Mouse (Mus musculus): ENCODE measurements at regions not wholly inside any gene's neighbourhood (a gene's known extent, or its start where the extent isn't known, plus 50 kb on each side); places are given as distances from the start of the nearest gene placed in this dataset.

GRCm38 (mm10) chr16:29725563-29725962 is 146.4 kb downstream of the Opa1 start:
- Histone ChIP-seq H3K9ac (replicated peaks; ENCODE audit: low read length) (no peak overlapping the region), H3K4me2 (replicated peaks; ENCODE audit: low read depth, low read length) (no peak overlapping the region), H3K27me3 (ENCODE audit: insufficient read depth, low read length) (peaks cover 59% of the 10 kb centered on the region), H3K4me1 (ENCODE audit: insufficient read depth, low read length) (peaks cover 10% of the 10 kb centered on the region; the same call in 1 of the 2 replicates), H3K27ac (ENCODE audit: low read length) (no peak overlapping the region), H3K36me3 (ENCODE audit: insufficient read depth, low read length) (no peaks in the 10 kb centered on the region), H3K9me3 (ENCODE audit: low read length) (no peaks in the 10 kb centered on the region), H3K4me3 (ENCODE audit: low read length) (no peak overlapping the region)
- no peak for ATAC-seq (ENCODE audit: low FRiP score, low TSS enrichment)
- 49% methylated on average over 4 of the region's 4 CpGs for WGBS

- H3K4me2 ChIP-seq (replicated peaks; ENCODE audit: low read depth, low read length), result no peak overlapping the region
- no peaks in the 10 kb centered on the region for H3K9me3 ChIP-seq (ENCODE audit: low read length)
- no peaks in the 10 kb centered on the region for H3K36me3 ChIP-seq (ENCODE audit: insufficient read depth, low read length)
- H3K27me3 ChIP-seq (ENCODE audit: insufficient read depth, low read length), result peaks cover 62% of the 10 kb centered on the region
- no peak overlapping the region for H3K4me3 ChIP-seq (ENCODE audit: low read length)
- 80% methylated on average over 7 of the region's 7 CpGs for WGBS
- H3K27ac ChIP-seq (ENCODE audit: low read length), result no peak overlapping the region
- ATAC-seq (ENCODE audit: low FRiP score, low TSS enrichment), result no peak
- no peak overlapping the region for H3K9ac ChIP-seq (replicated peaks; ENCODE audit: low read length)
- H3K4me1 ChIP-seq (ENCODE audit: insufficient read depth, low read length), result peaks cover 10% of the 10 kb centered on the region; the same call in 1 of the 2 replicates
These were observed 148.3 kb downstream of the Opa1 start for GRCm38 (mm10) chr16:29727397-29727796.

GRCm38 (mm10) chr16:29728769-29729481 is 149.8 kb downstream of the Opa1 start:
- Histone ChIP-seq H3K27ac (ENCODE audit: low read length) (no peak overlapping the region), H3K9me3 (ENCODE audit: low read length) (no peaks in the 10 kb centered on the region), H3K36me3 (ENCODE audit: insufficient read depth, low read length) (no peaks in the 10 kb centered on the region), H3K4me1 (ENCODE audit: insufficient read depth, low read length) (peaks cover 10% of the 10 kb centered on the region; the same call in 1 of the 2 replicates), H3K9ac (replicated peaks; ENCODE audit: low read length) (no peak overlapping the region), H3K4me3 (ENCODE audit: low read length) (no peak overlapping the region), H3K4me2 (replicated peaks; ENCODE audit: low read depth, low read length) (no peak overlapping the region), H3K27me3 (ENCODE audit: insufficient read depth, low read length) (peaks cover 56% of the 10 kb centered on the region)
- peak; percentile 77 for ATAC-seq (ENCODE audit: low FRiP score, low TSS enrichment)
- WGBS, result 20% methylated on average over 10 of the region's 10 CpGs

GRCm38 (mm10) chr16:29730010-29730409 is 150.9 kb downstream of the Opa1 start:
- peaks cover 15% of the 10 kb centered on the region for H3K4me1 ChIP-seq (ENCODE audit: insufficient read depth, low read length)
- no peaks in the 10 kb centered on the region for H3K36me3 ChIP-seq (ENCODE audit: insufficient read depth, low read length)
- no peaks in the 10 kb centered on the region for H3K9me3 ChIP-seq (ENCODE audit: low read length)
- H3K27ac ChIP-seq (ENCODE audit: low read length), result no peak overlapping the region
- WGBS, result 35% methylated on average over 5 of the region's 5 CpGs
- H3K9ac ChIP-seq (replicated peaks; ENCODE audit: low read length), result no peak overlapping the region
- H3K4me2 ChIP-seq (replicated peaks; ENCODE audit: low read depth, low read length), result no peak overlapping the region
- H3K27me3 ChIP-seq (ENCODE audit: insufficient read depth, low read length), result peaks cover 51% of the 10 kb centered on the region
- no peak for ATAC-seq (ENCODE audit: low FRiP score, low TSS enrichment)
- H3K4me3 ChIP-seq (ENCODE audit: low read length), result no peak overlapping the region

GRCm38 (mm10) chr16:29732889-29733288 is 153.8 kb downstream of the Opa1 start:
- WGBS, result 60% methylated on average over 1 of the region's 1 CpGs
- peaks cover 30% of the 10 kb centered on the region for H3K27me3 ChIP-seq (ENCODE audit: insufficient read depth, low read length)
- H3K4me2 ChIP-seq (replicated peaks; ENCODE audit: low read depth, low read length), result no peak overlapping the region
- H3K9me3 ChIP-seq (ENCODE audit: low read length), result no peaks in the 10 kb centered on the region
- ATAC-seq (ENCODE audit: low FRiP score, low TSS enrichment), result no peak
- H3K36me3 ChIP-seq (ENCODE audit: insufficient read depth, low read length), result no peaks in the 10 kb centered on the region
- no peak overlapping the region for H3K9ac ChIP-seq (replicated peaks; ENCODE audit: low read length)
- H3K27ac ChIP-seq (ENCODE audit: low read length), result no peak overlapping the region
- H3K4me3 ChIP-seq (ENCODE audit: low read length), result no peak overlapping the region
- H3K4me1 ChIP-seq (ENCODE audit: insufficient read depth, low read length), result peaks cover 22% of the 10 kb centered on the region

- no peaks in the 10 kb centered on the region for H3K9me3 ChIP-seq (ENCODE audit: low read length)
- no peaks in the 10 kb centered on the region for H3K36me3 ChIP-seq (ENCODE audit: insufficient read depth, low read length)
- H3K4me2 ChIP-seq (replicated peaks; ENCODE audit: low read depth, low read length), result no peak overlapping the region
- no peak overlapping the region for H3K27ac ChIP-seq (ENCODE audit: low read length)
- ATAC-seq (ENCODE audit: low FRiP score, low TSS enrichment), result no peak
- WGBS, result 81% methylated on average over 10 of the region's 10 CpGs
- H3K9ac ChIP-seq (replicated peaks; ENCODE audit: low read length), result no peak overlapping the region
- H3K4me3 ChIP-seq (ENCODE audit: low read length), result no peak overlapping the region
- H3K4me1 ChIP-seq (ENCODE audit: insufficient read depth, low read length), result peaks cover 22% of the 10 kb centered on the region
- H3K27me3 ChIP-seq (ENCODE audit: insufficient read depth, low read length), result peaks cover 23% of the 10 kb centered on the region
These were observed 154.7 kb downstream of the Opa1 start for GRCm38 (mm10) chr16:29733847-29734246.

- Histone ChIP-seq H3K9ac (replicated peaks; ENCODE audit: low read length) (no peak overlapping the region), H3K4me1 (ENCODE audit: insufficient read depth, low read length) (peaks cover 18% of the 10 kb centered on the region), H3K36me3 (ENCODE audit: insufficient read depth, low read length) (no peaks in the 10 kb centered on the region), H3K4me2 (replicated peaks; ENCODE audit: low read depth, low read length) (peak overlapping the region; percentile 31), H3K4me3 (ENCODE audit: low read length) (no peak overlapping the region), H3K27me3 (ENCODE audit: insufficient read depth, low read length) (peaks cover 23% of the 10 kb centered on the region), H3K27ac (ENCODE audit: low read length) (peak overlapping the region; percentile 73), H3K9me3 (ENCODE audit: low read length) (no peaks in the 10 kb centered on the region)
- peak; percentile 72 for ATAC-seq (ENCODE audit: low FRiP score, low TSS enrichment)
- WGBS, result 6% methylated on average over 1 of the region's 1 CpGs
These were observed 155.2 kb downstream of the Opa1 start for GRCm38 (mm10) chr16:29734324-29734723.

GRCm38 (mm10) chr16:29734738-29735250 is 155.7 kb downstream of the Opa1 start:
- no peaks in the 10 kb centered on the region for H3K36me3 ChIP-seq (ENCODE audit: insufficient read depth, low read length)
- no peaks in the 10 kb centered on the region for H3K9me3 ChIP-seq (ENCODE audit: low read length)
- H3K4me2 ChIP-seq (replicated peaks; ENCODE audit: low read depth, low read length), result peak overlapping the region; percentile 31
- no peak overlapping the region for H3K4me3 ChIP-seq (ENCODE audit: low read length)
- peak overlapping the region; percentile 39; the same call in 1 of the 2 replicates for H3K9ac ChIP-seq (replicated peaks; ENCODE audit: low read length)
- H3K27ac ChIP-seq (ENCODE audit: low read length), result peak overlapping the region; percentile 73
- H3K4me1 ChIP-seq (ENCODE audit: insufficient read depth, low read length), result peaks cover 18% of the 10 kb centered on the region
- 4% methylated on average over 12 of the region's 12 CpGs for WGBS
- H3K27me3 ChIP-seq (ENCODE audit: insufficient read depth, low read length), result peaks cover 20% of the 10 kb centered on the region
- peak; percentile 60 for ATAC-seq (ENCODE audit: low FRiP score, low TSS enrichment)

GRCm38 (mm10) chr16:29735371-29736008 is 156.4 kb downstream of the Opa1 start:
- H3K4me2 ChIP-seq (replicated peaks; ENCODE audit: low read depth, low read length), result no peak overlapping the region
- no peaks in the 10 kb centered on the region for H3K9me3 ChIP-seq (ENCODE audit: low read length)
- ATAC-seq (ENCODE audit: low FRiP score, low TSS enrichment), result peak; percentile 55; the same call in 1 of the 2 replicates
- H3K36me3 ChIP-seq (ENCODE audit: insufficient read depth, low read length), result no peaks in the 10 kb centered on the region
- 6% methylated on average over 12 of the region's 12 CpGs for WGBS
- peaks cover 18% of the 10 kb centered on the region for H3K4me1 ChIP-seq (ENCODE audit: insufficient read depth, low read length)
- peaks cover 16% of the 10 kb centered on the region for H3K27me3 ChIP-seq (ENCODE audit: insufficient read depth, low read length)
- H3K9ac ChIP-seq (replicated peaks; ENCODE audit: low read length), result peak overlapping the region; percentile 41; the same call in 1 of the 2 replicates
- no peak overlapping the region for H3K4me3 ChIP-seq (ENCODE audit: low read length)
- H3K27ac ChIP-seq (ENCODE audit: low read length), result peak overlapping the region; percentile 73

GRCm38 (mm10) chr16:29736211-29736610 is 157.1 kb downstream of the Opa1 start:
- Histone ChIP-seq H3K9ac (replicated peaks; ENCODE audit: low read length) (no peak overlapping the region), H3K4me2 (replicated peaks; ENCODE audit: low read depth, low read length) (no peak overlapping the region), H3K27me3 (ENCODE audit: insufficient read depth, low read length) (peaks cover 14% of the 10 kb centered on the region), H3K27ac (ENCODE audit: low read length) (no peak overlapping the region), H3K9me3 (ENCODE audit: low read length) (no peaks in the 10 kb centered on the region), H3K4me1 (ENCODE audit: insufficient read depth, low read length) (peaks cover 18% of the 10 kb centered on the region), H3K36me3 (ENCODE audit: insufficient read depth, low read length) (no peaks in the 10 kb centered on the region), H3K4me3 (ENCODE audit: low read length) (no peak overlapping the region)
- no peak for ATAC-seq (ENCODE audit: low FRiP score, low TSS enrichment)
- 49% methylated on average over 9 of the region's 9 CpGs for WGBS
